Mouse (Mus musculus): Measurements from ENCODE around the gene Fbln7. TPM values are rescaled to one million over a fixed set of nuclear protein-coding genes. Genes with fewer than 3 reads are reported as not detected.

The Fbln7 gene
- polyA plus RNA-seq, 1 experiment: 3.9 TPM

GRCm38 (mm10) chr2:128863777-128864331 is 1.1 kb downstream of the Fbln7 start:
- H3K27me3 ChIP-seq (ENCODE audit: control insufficient read depth, insufficient read depth, low read length): peaks cover 9% of the 10 kb centered on the region
- no peak overlapping the region for H3K27ac ChIP-seq (ENCODE audit: insufficient read depth, low read depth, low read length)
- no peak for TF ChIP-seq CTCF (IDR thresholded peaks at IDR 0.05; ENCODE audit: extremely low read depth, insufficient read length, insufficient replicate concordance, low read depth, low read length)
- TF ChIP-seq POLR2A (IDR thresholded peaks at IDR 0.05; ENCODE audit: low read depth, low read length): no peak
- H3K4me1 ChIP-seq (ENCODE audit: control insufficient read depth, insufficient read depth, insufficient read length, low read length): no peaks in the 10 kb centered on the region
- no peaks in the 10 kb centered on the region for H3K36me3 ChIP-seq (ENCODE audit: control insufficient read depth, insufficient read depth, low read length)
- H3K4me3 ChIP-seq (ENCODE audit: low read depth, low read length): peak overlapping the region; percentile 55
- 2% methylated on average over 38 of the region's 38 CpGs for WGBS

GRCm38 (mm10) chr2:128865061-128865460 is 2.3 kb downstream of the Fbln7 start:
- 39% methylated on average over 3 of the region's 3 CpGs for WGBS
- TF ChIP-seq POLR2A (IDR thresholded peaks at IDR 0.05; ENCODE audit: low read depth, low read length) (no peak), CTCF (IDR thresholded peaks at IDR 0.05; ENCODE audit: extremely low read depth, insufficient read length, insufficient replicate concordance, low read depth, low read length) (no peak)
- no peak overlapping the region for H3K27ac ChIP-seq (ENCODE audit: insufficient read depth, low read depth, low read length)

GRCm38 (mm10) chr2:128871656-128872055 is 8.9 kb downstream of the Fbln7 start:
- no peak for TF ChIP-seq CTCF (IDR thresholded peaks at IDR 0.05; ENCODE audit: extremely low read depth, insufficient read length, insufficient replicate concordance, low read depth, low read length)
- TF ChIP-seq POLR2A (IDR thresholded peaks at IDR 0.05; ENCODE audit: low read depth, low read length): no peak
- Histone ChIP-seq H3K27me3 (ENCODE audit: control insufficient read depth, insufficient read depth, low read length) (no peaks in the 10 kb centered on the region), H3K27ac (ENCODE audit: insufficient read depth, low read depth, low read length) (no peak overlapping the region), H3K4me1 (ENCODE audit: control insufficient read depth, insufficient read depth, insufficient read length, low read length) (no peaks in the 10 kb centered on the region), H3K4me3 (ENCODE audit: low read depth, low read length) (no peak overlapping the region), H3K36me3 (ENCODE audit: control insufficient read depth, insufficient read depth, low read length) (no peaks in the 10 kb centered on the region)
- WGBS: 61% methylated on average over 8 of the region's 8 CpGs

More at GRCm38 (mm10) chr2:128865061-128865460, 2.3 kb downstream of the Fbln7 start:
- H3K36me3 ChIP-seq (ENCODE audit: control insufficient read depth, insufficient read depth, low read length): no peaks in the 10 kb centered on the region
- H3K4me1 ChIP-seq (ENCODE audit: control insufficient read depth, insufficient read depth, insufficient read length, low read length): no peaks in the 10 kb centered on the region
- no peak overlapping the region for H3K4me3 ChIP-seq (ENCODE audit: low read depth, low read length)
- peaks cover 9% of the 10 kb centered on the region for H3K27me3 ChIP-seq (ENCODE audit: control insufficient read depth, insufficient read depth, low read length)

- no peak overlapping the region for H3K4me3 ChIP-seq (ENCODE audit: low read depth, low read length)
- TF ChIP-seq POLR2A (IDR thresholded peaks at IDR 0.05; ENCODE audit: low read depth, low read length): no peak
- no peak for TF ChIP-seq CTCF (IDR thresholded peaks at IDR 0.05; ENCODE audit: extremely low read depth, insufficient read length, insufficient replicate concordance, low read depth, low read length)
- H3K27me3 ChIP-seq (ENCODE audit: control insufficient read depth, insufficient read depth, low read length): no peaks in the 10 kb centered on the region
- H3K4me1 ChIP-seq (ENCODE audit: control insufficient read depth, insufficient read depth, insufficient read length, low read length): no peaks in the 10 kb centered on the region
- H3K27ac ChIP-seq (ENCODE audit: insufficient read depth, low read depth, low read length): no peak overlapping the region
- no peaks in the 10 kb centered on the region for H3K36me3 ChIP-seq (ENCODE audit: control insufficient read depth, insufficient read depth, low read length)
- 88% methylated on average over 9 of the region's 9 CpGs for WGBS
These were observed 9.5 kb downstream of the Fbln7 start for GRCm38 (mm10) chr2:128872256-128872655.

- Histone ChIP-seq H3K27ac (ENCODE audit: insufficient read depth, low read depth, low read length) (no peak overlapping the region), H3K4me3 (ENCODE audit: low read depth, low read length) (no peak overlapping the region), H3K36me3 (ENCODE audit: control insufficient read depth, insufficient read depth, low read length) (no peaks in the 10 kb centered on the region), H3K4me1 (ENCODE audit: control insufficient read depth, insufficient read depth, insufficient read length, low read length) (no peaks in the 10 kb centered on the region), H3K27me3 (ENCODE audit: control insufficient read depth, insufficient read depth, low read length) (no peaks in the 10 kb centered on the region)
- no peak for TF ChIP-seq POLR2A (IDR thresholded peaks at IDR 0.05; ENCODE audit: low read depth, low read length)
- TF ChIP-seq CTCF (IDR thresholded peaks at IDR 0.05; ENCODE audit: extremely low read depth, insufficient read length, insufficient replicate concordance, low read depth, low read length): no peak
- WGBS: 74% methylated on average over 8 of the region's 8 CpGs
These were observed 12.7 kb downstream of the Fbln7 start for GRCm38 (mm10) chr2:128875526-128875925.

- 53% methylated on average over 4 of the region's 4 CpGs for WGBS
These were observed 18.5 kb downstream of the Fbln7 start for GRCm38 (mm10) chr2:128881236-128881635.

GRCm38 (mm10) chr2:128885225-128885811 is 22.5 kb downstream of the Fbln7 start:
- TF ChIP-seq POLR2A (IDR thresholded peaks at IDR 0.05; ENCODE audit: low read depth, low read length) (no peak), CTCF (IDR thresholded peaks at IDR 0.05; ENCODE audit: extremely low read depth, insufficient read length, insufficient replicate concordance, low read depth, low read length) (no peak)
- Histone ChIP-seq H3K4me1 (ENCODE audit: control insufficient read depth, insufficient read depth, insufficient read length, low read length) (no peaks in the 10 kb centered on the region), H3K27me3 (ENCODE audit: control insufficient read depth, insufficient read depth, low read length) (no peaks in the 10 kb centered on the region), H3K36me3 (ENCODE audit: control insufficient read depth, insufficient read depth, low read length) (no peaks in the 10 kb centered on the region), H3K4me3 (ENCODE audit: low read depth, low read length) (no peak overlapping the region), H3K27ac (ENCODE audit: insufficient read depth, low read depth, low read length) (no peak overlapping the region)
- 82% methylated on average over 8 of the region's 8 CpGs for WGBS

More at GRCm38 (mm10) chr2:128881236-128881635, 18.5 kb downstream of the Fbln7 start:
- Histone ChIP-seq H3K4me3 (ENCODE audit: low read depth, low read length) (no peak overlapping the region), H3K36me3 (ENCODE audit: control insufficient read depth, insufficient read depth, low read length) (no peaks in the 10 kb centered on the region), H3K4me1 (ENCODE audit: control insufficient read depth, insufficient read depth, insufficient read length, low read length) (no peaks in the 10 kb centered on the region), H3K27me3 (ENCODE audit: control insufficient read depth, insufficient read depth, low read length) (no peaks in the 10 kb centered on the region), H3K27ac (ENCODE audit: insufficient read depth, low read depth, low read length) (no peak overlapping the region)
- TF ChIP-seq CTCF (IDR thresholded peaks at IDR 0.05; ENCODE audit: extremely low read depth, insufficient read length, insufficient replicate concordance, low read depth, low read length) (0 out of 2 replicates have a peak, but pooled peaks have one; percentile 7), POLR2A (IDR thresholded peaks at IDR 0.05; ENCODE audit: low read depth, low read length) (no peak)
